Mouse (Mus musculus) kidney, adult 11 months (tissue): ENCODE results near the gene Dhx32.
"Not testable (repeated sequence)": the region's sequence is repeated elsewhere in the genome, so short reads cannot be mapped to it uniquely, and the experiment has no call there.

Source experiments
- DNase-seq: peaks from one replicate; pipeline ENCODE4 v3.0.0; 2022

Gene Dhx32

GRCm38 (mm10) chr7:133724844-133725243 is 57.7 kb downstream of the Dhx32 start:
- no peak for DNase-seq

DNA sequence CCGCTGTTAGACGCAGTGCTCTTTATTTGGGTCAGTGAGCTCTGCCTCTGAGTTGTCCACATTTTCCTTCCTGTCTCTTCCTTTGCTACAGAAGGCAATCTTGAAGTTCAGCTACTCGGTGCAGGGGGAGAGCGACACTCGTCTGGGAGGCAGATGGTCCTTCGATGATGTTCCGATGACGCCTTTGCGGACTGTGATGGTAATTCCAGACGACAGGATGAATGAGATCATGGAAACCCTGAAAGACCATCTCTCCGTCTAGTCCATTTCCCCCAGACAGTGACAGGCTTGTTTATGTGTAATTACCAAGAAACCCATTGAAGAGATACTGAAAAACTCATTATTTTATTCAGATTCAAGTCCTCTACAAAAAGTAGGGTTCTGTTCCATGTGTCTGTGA is 61.9 kb downstream of the Dhx32 start:
- DNase-seq: no peak

GRCm38 (mm10) chr7:133718580-133718979 is 63.9 kb downstream of the Dhx32 start:
- no peak for DNase-seq

DNA sequence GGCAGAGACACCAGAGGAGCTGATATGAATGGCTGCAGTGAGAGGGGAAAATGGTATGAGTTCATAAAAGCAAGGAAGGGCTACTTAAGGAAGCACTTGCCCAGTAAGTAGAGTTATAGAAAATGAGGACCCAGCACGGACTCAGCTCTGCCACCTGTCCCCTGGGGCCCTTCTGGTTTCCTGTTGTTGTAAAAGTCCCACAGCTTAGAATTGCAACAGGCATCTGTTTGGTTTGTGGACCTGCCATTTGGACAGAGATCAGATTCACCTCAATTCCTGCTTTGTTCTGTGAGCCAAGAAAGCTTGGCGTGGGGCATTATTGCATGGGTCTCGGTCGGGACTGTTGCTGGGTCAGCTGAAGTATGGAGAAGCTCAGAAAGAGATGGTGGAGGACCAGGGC is 67.1 kb downstream of the Dhx32 start:
- no peak for DNase-seq

DNA sequence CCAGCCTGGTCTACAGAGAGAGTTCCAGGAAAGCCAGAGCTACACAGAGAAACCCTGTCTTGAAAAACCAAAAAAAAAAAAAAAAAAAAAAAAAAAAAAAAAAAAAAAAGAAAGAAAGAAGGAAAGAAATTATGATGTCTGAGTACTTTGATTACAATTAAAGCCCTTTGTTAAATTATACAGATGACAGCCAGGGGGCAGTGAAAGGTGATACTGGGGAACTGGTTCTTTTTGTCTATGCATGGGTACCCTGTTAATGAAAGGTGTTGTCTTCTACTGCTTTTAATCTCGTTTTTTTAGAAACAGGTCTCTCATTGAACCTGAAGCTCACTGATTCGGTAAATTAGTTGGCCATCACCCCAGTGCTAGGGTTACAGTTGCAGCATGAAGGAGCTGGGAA is 75.2 kb downstream of the Dhx32 start:
- no peak for DNase-seq

DNA sequence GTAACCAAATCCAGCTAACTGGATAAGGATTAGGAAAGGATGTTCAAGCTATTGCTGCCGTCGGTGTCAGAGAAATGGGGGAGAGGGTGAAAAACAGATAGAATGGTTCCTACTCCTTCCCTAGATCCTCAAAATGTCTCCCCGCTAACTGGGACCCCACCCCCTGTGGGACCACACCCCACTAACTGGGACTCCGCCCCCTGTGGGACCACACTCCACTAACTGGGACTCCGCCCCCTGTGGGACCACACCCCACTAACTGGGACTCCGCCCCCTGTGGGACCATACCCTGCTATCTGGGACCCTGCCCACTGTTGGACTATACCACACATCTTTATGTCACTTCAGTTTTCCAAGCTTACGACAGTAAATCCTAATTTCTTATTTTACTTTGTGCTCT is 78.6 kb downstream of the Dhx32 start:
- DNase-seq: no peak

- no peak for DNase-seq
These were observed 80.2 kb downstream of the Dhx32 start for GRCm38 (mm10) chr7:133702333-133702732.

- DNase-seq: no peak
These were observed 81.2 kb downstream of the Dhx32 start for GRCm38 (mm10) chr7:133701366-133701765.

DNA sequence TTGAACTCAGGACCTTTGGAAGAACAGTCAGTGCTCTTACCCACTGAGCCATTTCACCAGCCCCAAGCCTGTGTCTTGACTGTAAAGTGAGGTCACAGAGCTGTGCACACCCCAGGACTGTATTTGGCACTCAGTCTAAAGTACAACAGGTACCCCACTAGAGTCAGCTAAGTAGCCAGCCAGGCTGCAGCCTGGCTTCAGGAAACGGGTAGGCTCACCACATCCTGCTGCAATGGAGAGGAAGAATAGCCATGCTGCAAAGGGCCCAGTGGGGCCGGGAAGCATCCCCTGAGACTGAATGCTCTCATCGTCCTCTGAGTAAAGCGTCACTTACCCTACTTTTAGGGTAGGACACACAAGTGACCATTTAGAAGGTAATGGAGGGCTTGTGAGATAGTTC is 82.6 kb downstream of the Dhx32 start:
- DNase-seq: no peak

DNA sequence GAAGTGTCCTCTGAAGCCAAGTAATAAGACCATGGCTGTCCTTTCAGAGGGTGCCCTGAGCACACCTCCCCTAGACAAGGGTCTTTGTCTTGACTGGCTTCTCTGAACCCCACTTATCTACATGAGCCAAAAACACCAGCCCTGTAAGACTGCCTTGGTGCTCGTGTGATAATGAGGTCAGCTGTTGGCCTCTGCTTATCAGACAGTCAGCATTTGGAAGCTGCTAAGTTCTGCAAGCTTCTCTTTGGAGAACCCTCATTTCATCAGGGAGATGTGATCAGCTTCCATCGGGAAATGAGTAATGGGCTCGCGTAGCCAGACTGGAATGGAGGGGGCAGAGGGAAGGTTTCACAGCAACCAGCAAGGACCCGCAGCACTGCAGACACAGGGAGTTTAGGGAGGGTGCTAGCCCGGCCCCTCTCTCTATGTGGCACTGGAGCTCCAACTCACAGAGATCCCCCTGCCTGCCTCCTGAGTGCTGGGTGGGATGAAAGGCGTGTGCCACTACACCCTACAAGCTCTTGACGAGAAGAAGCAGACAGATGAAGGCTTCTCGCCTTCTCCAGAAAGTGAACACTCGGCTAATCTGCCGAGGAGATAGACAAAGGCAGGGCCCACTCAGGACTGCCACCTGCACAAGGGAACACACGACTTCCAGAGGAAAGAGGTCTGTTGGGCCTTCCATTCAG is 84.4 kb downstream of the Dhx32 start:
- DNase-seq: no peak

DNA sequence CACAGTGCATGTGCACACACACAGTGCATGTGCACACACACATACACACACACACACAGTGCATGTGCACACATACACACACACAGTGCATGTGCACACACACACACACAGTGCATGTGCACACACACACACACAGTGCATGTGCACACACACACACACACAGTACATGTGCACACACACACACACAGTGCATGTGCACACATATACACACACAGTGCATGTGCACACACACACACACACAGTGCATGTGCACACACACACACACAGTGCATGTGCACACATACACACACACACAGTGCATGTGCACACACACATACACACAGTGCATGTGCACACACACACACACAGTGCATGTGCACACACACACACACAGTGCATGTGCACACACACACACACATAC is 96.9 kb downstream of the Dhx32 start:
- not testable (repeated sequence) for DNase-seq

DNA sequence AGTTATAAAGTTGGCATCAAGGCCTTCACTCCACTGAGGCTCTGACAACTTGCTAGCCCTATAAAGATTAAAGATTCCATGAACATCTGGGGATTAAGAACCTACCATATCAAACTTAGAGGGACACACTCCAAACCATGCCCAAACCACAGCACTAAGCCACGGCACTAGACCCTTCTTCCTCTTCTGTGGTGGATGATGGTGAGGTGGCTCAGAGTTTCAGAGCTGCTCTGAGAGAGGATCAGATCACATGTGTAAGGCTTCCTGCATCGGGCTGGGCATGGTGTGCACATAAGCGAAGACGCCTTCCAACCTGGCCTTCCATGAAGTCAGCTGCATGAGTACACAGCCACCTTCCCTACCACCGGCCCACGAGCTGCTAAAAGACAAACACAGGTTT is 97.8 kb downstream of the Dhx32 start:
- DNase-seq: no peak

DNA sequence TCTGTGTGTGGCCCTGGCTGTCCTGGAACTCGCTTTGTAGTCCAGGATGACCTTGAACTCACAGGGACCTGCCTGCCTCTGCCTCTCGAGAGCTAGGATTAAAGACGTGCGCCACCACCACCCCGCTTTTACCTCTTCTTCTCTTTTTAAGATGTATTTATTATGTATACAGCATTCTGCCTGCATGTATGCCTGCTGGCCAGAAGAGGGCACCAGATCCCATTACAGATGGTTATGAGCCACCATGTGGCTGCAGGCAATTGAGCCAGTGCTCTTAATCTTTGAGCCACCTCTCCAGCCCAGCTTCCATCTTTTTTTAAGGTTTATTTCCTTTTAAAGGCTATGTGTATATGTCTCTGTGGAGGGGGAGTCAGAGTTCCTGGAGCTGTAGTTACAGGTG is 98.4 kb downstream of the Dhx32 start:
- DNase-seq: no peak

DNA sequence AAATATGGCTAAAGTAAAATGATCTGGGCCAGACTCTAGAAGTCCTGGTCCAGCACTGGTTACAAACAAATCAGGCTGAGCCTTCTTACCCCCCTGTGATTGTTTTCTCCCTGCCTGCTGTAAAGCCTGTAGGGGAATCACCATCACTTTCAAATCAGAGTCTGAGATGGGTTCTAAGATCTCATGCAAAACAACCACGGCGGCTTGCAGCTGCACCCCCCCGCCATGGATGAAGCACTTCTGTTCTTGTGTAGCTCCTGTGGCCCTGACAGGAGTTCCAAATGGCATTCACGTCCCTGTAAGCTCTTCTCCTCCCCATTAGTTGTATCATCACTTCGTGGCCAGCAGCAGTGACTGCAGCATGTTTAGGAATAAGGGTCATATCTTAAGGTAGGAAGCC is 98.9 kb downstream of the Dhx32 start:
- no peak for DNase-seq

DNA sequence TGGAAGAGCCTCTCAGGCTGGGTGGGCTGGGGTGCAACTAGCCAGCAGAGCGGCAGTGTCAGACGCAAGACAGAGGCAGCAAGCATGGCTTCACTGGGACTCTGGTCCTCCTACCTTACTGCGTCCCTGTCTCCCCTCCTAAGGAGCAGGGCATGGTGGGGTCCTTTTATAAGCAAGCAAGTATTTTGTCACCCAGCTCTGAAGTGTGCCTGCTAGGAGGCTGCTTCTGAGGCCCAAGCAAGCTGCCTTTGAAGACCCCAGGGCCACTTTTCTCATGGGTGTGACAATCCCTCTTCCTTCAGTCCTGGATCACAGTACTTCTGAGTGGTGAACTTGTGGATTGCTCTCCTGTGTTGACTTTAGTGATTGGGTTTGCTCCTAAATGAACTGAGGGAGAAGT is 102.6 kb downstream of the Dhx32 start, which contains the start of gene Mmp21:
TSS of gene Mmp21 (minus strand) at position 101 of the 400 bp plus-strand sequence.
- DNase-seq: no peak

- DNase-seq: no peak
These were observed 103.1 kb downstream of the Dhx32 start for GRCm38 (mm10) chr7:133679439-133679838.

GRCm38 (mm10) chr7:133678716-133679115 is 103.8 kb downstream of the Dhx32 start:
- no peak for DNase-seq

DNA sequence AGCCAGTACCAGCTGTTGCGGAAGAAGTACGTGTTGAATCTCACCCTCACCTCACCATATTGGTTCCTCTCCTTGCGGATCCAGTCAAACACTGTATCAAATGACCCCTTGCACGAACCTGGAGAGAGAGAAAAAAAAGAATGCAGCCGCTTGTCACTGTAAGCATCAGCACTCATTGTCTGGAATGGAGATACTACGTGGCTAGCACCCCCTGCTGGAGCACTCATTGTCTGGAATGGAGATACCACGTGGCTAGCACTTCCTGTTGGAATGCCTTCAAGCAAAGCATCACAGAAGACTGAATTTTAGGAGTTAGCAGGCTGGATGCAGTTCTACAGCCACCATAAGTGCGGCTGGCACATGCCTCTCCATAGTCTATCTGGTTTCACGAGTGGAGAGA is 106.5 kb downstream of the Dhx32 start:
- DNase-seq: no peak
